Mouse (Mus musculus) testis, postnatal 10 days (tissue): Measurements from ENCODE around the gene Cdc14a.
A peak's percentile ranks its signal among the peaks of the same experiment; 100 is the strongest.

ENCODE experiments used
- DNase-seq: peaks from one replicate; pipeline ENCODE4 v3.0.0; 2021; ENCODE audit warnings: low spot score

The Cdc14a gene

GRCm38 (mm10) chr3:116329023-116329762, 94.6 kb downstream of the Cdc14a start:
- DNase-seq: no peak

DNA sequence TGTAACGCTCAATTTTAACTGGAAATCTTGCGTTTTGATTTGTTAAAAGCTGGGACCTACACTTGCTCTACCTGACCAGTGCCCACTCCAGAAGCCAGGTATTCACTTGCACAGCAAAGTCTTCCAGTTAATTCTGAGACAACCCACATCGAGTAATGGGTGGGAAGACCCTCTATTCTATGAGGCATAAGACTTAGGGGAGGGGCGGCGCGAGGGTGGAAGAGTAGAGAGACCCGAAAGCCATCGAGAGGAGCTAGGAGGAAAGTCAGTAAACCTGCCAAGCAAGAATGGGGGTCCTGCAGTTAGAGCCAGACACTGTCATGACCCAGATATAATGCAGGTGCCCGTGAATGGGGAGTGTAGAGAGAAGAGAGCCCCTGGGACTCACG, 96.2 kb downstream of the Cdc14a start:
- no peak for DNase-seq

GRCm38 (mm10) chr3:116327001-116327615, 96.7 kb downstream of the Cdc14a start:
- DNase-seq: peak; percentile 94

DNA sequence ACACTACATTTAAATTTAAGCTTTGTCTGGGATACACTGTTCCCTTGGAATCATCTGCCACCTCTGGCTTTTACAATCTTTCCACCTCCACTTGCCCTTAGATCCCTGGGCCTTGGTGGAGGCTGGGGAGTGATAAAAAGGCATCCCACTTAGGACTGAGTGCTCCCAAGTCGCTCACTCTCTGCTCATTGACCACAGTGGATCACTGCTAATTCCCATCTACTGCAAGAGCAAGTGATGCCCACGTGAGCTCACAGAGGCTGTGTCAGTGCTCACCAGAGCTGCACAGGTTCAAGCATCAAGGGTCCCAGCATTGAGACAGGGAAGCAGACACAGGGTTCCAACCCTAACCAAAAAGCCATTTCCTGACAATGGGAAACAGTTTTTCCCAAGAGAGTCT, 98.3 kb downstream of the Cdc14a start:
- no peak for DNase-seq

DNA sequence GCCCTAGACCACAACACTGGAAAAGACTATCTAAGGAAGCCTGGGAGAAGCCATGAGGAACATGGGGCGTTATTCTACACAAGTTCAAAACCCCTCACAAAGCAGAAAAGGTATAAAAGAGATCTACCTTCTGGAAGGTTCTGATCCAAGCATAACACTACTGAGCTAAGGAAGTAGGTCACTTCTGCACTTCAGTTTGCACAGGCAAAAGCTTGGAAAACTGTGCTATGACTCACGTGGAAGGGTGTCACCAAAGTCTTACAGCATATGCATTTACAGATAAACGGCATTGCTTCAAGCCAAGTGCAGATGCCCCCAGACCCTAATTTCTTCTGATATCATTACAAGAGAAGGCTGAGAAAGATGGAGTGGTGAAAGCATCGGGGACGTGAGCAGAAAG, 104.1 kb downstream of the Cdc14a start:
- no peak for DNase-seq

GRCm38 (mm10) chr3:116311838-116312237, 112.0 kb downstream of the Cdc14a start:
- no peak for DNase-seq

- no peak for DNase-seq
Observed at GRCm38 (mm10) chr3:116311173-116311572, 112.7 kb downstream of the Cdc14a start.

GRCm38 (mm10) chr3:116310672-116311071, 113.2 kb downstream of the Cdc14a start:
- DNase-seq: no peak

- DNase-seq: no peak
Observed at GRCm38 (mm10) chr3:116310033-116310432, 113.8 kb downstream of the Cdc14a start.

DNA sequence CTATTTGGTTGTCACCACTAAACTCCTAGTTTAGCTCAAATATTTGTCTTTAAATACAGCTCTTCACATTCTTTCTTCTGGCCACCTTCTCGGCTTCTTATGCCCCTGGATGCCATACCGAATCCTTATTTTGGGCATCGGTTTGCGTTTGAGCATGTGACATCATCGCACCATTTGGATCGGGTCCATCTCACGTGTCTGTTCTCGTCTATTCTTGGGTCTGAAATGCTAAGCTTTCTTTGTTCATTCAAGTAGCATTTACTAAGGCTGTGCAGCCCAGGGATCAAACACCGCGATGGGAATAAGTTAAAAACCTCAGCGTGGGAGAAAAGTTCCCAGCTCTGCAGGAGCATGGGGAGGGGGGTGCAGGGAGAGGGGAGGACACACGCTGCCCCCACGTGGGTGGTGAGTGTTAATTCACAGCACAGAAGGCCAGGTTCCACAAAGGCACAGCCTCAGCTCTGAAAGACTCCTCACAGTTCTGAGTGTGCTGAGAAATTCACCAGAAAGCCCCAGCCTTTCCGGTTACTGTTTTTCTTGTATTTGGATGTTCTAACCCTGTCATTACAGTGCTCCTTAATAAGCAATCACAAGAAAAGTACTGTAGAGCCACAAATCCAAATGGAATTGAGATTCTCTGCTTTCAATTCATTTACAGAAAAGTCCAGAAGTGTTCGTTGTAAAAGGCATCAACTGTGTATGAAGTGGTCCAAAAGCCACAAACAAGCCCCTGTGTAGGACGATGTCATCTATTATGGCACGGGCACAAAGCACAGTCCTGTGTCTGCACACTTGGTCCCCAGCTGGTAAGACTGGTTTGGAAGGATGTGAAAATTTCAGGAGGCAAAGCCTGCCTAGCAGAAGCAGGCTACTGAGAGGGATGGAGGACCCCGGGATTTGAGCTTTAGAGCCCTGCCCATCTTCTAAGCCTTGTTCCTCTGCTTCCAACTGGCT, 118.8 kb downstream of the Cdc14a start:
- DNase-seq: no peak

GRCm38 (mm10) chr3:116302581-116302980, 121.3 kb downstream of the Cdc14a start:
- DNase-seq: no peak

DNA sequence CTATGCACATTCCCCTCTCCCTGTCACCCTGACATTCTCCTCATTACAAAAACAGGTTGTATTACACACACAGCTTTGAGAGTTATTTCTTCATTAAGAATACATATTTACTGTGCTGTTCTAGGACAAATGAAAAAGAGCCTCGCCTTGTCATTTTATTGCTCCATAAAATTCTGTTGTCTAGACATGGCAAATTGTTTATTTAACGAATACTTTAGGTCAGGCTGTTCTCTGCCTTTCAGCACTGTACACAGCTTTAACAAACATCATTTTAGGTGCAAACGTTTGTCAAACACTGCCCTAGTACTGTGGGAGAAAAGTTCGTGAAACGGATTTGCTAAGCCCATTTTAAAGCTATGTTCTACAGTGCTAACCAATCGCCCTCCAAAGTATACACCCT, 122.1 kb downstream of the Cdc14a start:
- DNase-seq: no peak

- no peak for DNase-seq
Observed at GRCm38 (mm10) chr3:116298727-116299126, 125.1 kb downstream of the Cdc14a start.

DNA sequence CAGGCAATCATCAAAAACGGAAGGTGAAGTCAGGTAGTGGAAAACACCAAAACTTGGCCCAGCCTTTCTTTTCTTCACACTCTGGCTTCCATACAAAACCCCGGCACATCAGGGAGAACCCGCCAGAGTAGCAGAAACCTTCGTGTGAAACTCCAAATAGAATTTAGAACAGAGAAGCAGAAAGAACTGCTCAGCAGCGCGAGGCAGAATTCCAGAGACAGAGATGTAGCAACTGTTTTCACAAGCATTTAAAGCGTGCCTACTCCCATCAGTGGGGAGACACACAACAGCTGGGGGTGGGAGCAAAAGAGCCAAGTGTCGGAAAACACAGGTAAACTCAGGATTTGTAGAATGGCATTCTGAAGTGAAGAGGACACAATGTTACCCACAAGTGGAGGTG, 125.8 kb downstream of the Cdc14a start:
- peak; percentile 19 for DNase-seq

DNA sequence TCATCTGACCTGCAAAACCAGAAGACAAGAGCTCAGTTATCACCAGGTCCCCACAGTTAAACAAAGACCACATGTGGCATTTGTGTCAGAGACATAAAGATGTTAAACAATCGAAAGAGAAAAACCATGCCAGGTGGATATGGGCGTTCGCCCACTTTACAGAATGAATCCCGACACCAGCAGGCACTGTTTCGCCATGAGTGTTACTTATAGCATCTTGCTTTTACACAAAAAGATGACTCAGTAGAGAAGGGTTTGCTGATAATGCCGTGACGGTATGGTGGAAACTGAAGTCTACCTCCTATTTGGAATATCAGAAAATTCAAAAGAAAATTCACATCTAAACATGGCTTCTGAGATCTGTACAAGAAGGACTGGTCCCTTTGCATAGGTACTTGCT, 126.7 kb downstream of the Cdc14a start:
- no peak for DNase-seq

GRCm38 (mm10) chr3:116290041-116290815, 133.6 kb downstream of the Cdc14a start:
- DNase-seq: no peak

DNA sequence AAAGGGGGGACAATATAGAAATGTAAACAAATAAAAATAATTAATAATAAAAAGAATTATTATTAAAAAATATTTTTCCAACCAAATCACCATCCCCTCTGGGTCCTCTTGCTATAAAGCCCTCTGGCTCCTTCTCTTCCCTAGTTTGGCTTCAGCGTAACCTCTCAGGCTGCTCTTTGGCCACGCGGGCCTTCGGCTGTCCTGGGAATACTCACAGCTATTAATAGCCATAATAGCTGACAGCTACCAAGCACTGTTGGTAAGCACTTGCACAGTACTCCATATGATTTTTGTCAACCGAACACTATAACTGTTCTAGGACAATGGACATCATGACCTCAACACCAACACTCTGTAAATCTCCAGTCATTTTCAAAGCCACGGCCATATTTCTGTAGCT, 135.0 kb downstream of the Cdc14a start:
- no peak for DNase-seq

DNA sequence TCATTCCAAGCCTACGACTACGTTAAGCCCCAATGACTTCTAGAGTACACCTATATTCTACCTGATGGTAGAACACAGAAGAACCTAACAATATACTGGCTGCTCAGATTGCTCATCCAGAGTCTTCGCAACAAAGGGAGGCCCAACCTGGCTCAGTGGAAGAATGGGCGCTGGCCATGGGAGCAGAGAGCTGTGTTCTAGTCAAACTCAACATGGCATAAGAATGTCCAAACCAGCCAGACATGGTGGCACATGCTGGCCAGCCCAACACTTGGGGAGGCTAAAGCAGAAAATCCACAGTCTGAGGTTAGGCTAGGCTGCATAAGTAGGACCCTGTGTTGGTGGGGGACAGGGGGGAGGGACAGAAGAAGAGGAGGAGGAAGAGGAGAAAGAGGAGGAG, 139.1 kb downstream of the Cdc14a start:
- no peak for DNase-seq

- DNase-seq: no peak
Observed at GRCm38 (mm10) chr3:116283996-116284395, 139.8 kb downstream of the Cdc14a start.

DNA sequence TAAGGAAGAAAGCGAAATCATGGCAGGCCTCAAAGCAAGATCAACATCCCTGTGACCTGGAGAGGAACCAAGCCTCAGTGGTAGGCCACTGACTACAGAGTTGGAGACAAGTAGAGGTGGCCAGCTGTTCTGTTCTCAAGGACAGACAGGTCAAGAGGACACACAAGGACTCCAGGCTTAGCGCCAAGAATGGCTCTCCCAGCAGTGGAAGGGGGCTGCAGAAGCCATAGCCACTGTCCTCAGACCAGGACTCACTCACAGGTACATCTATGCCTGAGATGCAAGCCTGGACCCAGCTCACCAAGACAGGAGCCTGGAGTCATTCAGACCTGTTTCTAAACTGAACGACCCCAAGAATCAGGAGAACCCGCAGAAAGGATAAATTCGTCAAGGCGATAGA, 142.2 kb downstream of the Cdc14a start:
- DNase-seq: peak; percentile 42

DNA sequence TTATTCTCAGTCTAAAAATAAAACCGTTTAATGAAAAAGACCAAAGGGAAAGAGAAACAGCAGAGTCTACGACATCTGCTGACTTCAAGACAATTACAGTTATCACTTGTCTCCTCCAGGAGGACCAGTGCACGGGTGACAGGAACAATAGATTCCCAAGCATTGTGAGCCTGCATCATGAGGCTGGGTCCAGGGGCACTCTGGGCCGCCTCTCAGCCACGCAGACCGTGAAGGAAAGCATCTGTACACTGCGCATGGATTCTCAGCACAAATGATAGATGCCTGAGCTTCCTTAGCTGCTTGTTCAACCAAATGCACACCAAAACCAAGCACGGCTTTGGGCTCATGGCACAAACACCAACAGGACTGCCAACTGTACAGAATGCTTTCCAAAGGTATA, 146.7 kb downstream of the Cdc14a start:
- no peak for DNase-seq

- DNase-seq: no peak
Observed at GRCm38 (mm10) chr3:116271679-116272078, 152.2 kb downstream of the Cdc14a start.
